Mouse (Mus musculus) brain, embryonic 14.5 days (tissue): ENCODE results near the gene Crtc1.

ENCODE experiments used
- CTCF ChIP-seq: fragments of 200-500 bp; IDR thresholded peaks from 2 replicates; pipeline ENCODE4 v1.5.1; 2012; ENCODE audit warnings: inconsistent platforms, mild to moderate bottlenecking, moderate library complexity, borderline replicate concordance; ENCODE audit not compliant: insufficient read depth, insufficient read length; ENCODE audit errors: extremely low read depth
- POLR2A ChIP-seq: fragments of 200-500 bp; IDR thresholded peaks from 2 replicates; pipeline ENCODE4 v1.6.1; 2012; ENCODE audit warnings: mild to moderate bottlenecking, inconsistent platforms, borderline replicate concordance; ENCODE audit not compliant: poor library complexity, insufficient read depth, insufficient read length, severe bottlenecking; ENCODE audit errors: extremely low read depth

- TF ChIP-seq POLR2A, result no peak
- no peak for TF ChIP-seq CTCF
These were observed 63.1 kb downstream of the Crtc1 start for GRCm38 (mm10) chr8:70376275-70376741.
